Mouse (Mus musculus) limb, embryonic 11.5 days (tissue): ENCODE results near the gene Endou. TPM values are rescaled to one million over a fixed set of nuclear protein-coding genes. Genes with fewer than 3 reads are reported as not detected.
A peak's percentile ranks its signal among the peaks of the same experiment; 100 is the strongest.

Source experiments
- ATAC-seq: fragments of 200-750 bp; cut with Nextera tagmentation; 2 replicates; pipeline ENCODE4 v1.8.0; 2017; ENCODE audit warnings: low read depth; ENCODE audit not compliant: insufficient number of reproducible peaks, low FRiP score, low TSS enrichment
- DNase-seq: peaks from one replicate; pipeline ENCODE4 v3.0.0-alpha.2; 2015; ENCODE audit warnings: low spot score
- H3K27ac ChIP-seq: fragments of 300-500 bp; sonication (generic); replicated peaks from 2 replicates; pipeline ENCODE4 v1.5.1; 2014; ENCODE audit warnings: low read depth, mild to moderate bottlenecking, low read length
- H3K27me3 ChIP-seq: fragments of 300-500 bp; sonication (generic); 2 replicates; pipeline ENCODE4 v1.6.1; 2014; ENCODE audit warnings: mild to moderate bottlenecking, low read length, mixed read lengths; ENCODE audit not compliant: control insufficient read depth, insufficient read depth
- H3K36me3 ChIP-seq: fragments of 300-500 bp; sonication (generic); 2 replicates; pipeline ENCODE4 v1.6.1; 2014; ENCODE audit warnings: mild to moderate bottlenecking, low read length, moderate library complexity, mixed read lengths; ENCODE audit not compliant: control insufficient read depth, insufficient read depth
- H3K4me1 ChIP-seq: fragments of 300-500 bp; sonication (generic); 2 replicates; pipeline ENCODE4 v1.6.1; 2014; ENCODE audit warnings: low read length, mixed read lengths; ENCODE audit not compliant: control insufficient read depth, insufficient read depth
- H3K4me2 ChIP-seq: fragments of 300-500 bp; sonication (generic); 2 replicates; pipeline ENCODE4 v1.6.1; 2014; ENCODE audit warnings: low read depth, mild to moderate bottlenecking, moderate library complexity; ENCODE audit not compliant: severe bottlenecking
- H3K4me3 ChIP-seq: fragments of 300-500 bp; sonication (generic); 2 replicates; pipeline ENCODE4 v1.5.1; 2014; ENCODE audit warnings: low read depth, low read length
- H3K9ac ChIP-seq: fragments of 300-500 bp; sonication (generic); 2 replicates; pipeline ENCODE4 v1.6.1; 2014; ENCODE audit warnings: mild to moderate bottlenecking, low read length
- H3K9me3 ChIP-seq: fragments of 300-500 bp; sonication (generic); 2 replicates; pipeline ENCODE4 v1.6.1; 2016; ENCODE audit warnings: low read length; ENCODE audit not compliant: control insufficient read depth
- WGBS: fragments of 180-500 bp; shearing (Covaris S2); extraction: QIAGEN DNeasy Blood & Tissue Kit; methylation state at CpG from one replicate; pipeline ENCODE4 v1.1.7; 2014; 5-methylcytosine and 5-hydroxymethylcytosine counted together
- polyA plus RNA-seq: library from polyadenylated mRNA; unstranded; fragments of >200 nt; fragmentation: Nextera tagmentation; extraction: Ambion mirVana; gene quantifications from 2 replicates; pipeline ENCODE4 v1.2.1, GENCODE M21; 2014

The Endou gene
- polyA plus RNA-seq, 1 experiment from 2014 or later = 0.25 TPM

DNA sequence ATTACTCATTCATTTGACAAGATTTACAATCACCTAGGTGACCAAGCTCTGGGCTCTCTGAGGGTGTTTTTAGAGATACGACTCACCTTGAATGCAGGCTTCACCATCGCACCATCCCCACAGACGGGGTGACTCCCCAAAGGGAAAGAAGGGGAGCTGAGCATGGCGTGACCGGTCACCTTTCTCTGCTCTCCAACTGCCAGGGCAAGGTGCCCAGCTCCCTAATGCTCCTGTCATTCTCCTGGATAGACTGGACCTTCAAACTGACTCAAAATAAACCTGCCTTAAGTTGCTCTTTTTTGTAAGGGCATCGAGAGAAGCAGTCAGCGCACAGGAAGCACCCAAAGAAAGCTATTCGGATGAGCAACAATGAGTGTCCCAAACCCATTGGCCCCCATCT is 39.1 kb upstream of the Endou start:
- H3K27me3 ChIP-seq = peaks cover 6% of the 10 kb centered on the region
- H3K27ac ChIP-seq = no peak overlapping the region
- no peaks in the 10 kb centered on the region for H3K36me3 ChIP-seq
- H3K4me3 ChIP-seq = no peak overlapping the region
- ATAC-seq (no peak), DNase-seq (no peak)
- no peaks in the 10 kb centered on the region; the same call in 1 of the 2 replicates for H3K9me3 ChIP-seq
- no peak overlapping the region for H3K9ac ChIP-seq
- 68% methylated on average over 8 of the region's 8 CpGs for WGBS
- H3K4me2 ChIP-seq = no peak overlapping the region
- H3K4me1 ChIP-seq = peaks cover 30% of the 10 kb centered on the region

GRCm38 (mm10) chr15:97768192-97768591 is 37.1 kb upstream of the Endou start:
- 0% methylated on average over 18 of the region's 18 CpGs for WGBS
- Histone ChIP-seq H3K36me3 (no peaks in the 10 kb centered on the region), H3K4me2 (peak overlapping the region; percentile 59), H3K9me3 (no peaks in the 10 kb centered on the region; the same call in 1 of the 2 replicates), H3K27me3 (peaks cover 6% of the 10 kb centered on the region), H3K4me1 (peaks cover 29% of the 10 kb centered on the region), H3K27ac (no peak overlapping the region), H3K4me3 (peak overlapping the region; percentile 37), H3K9ac (peak overlapping the region; percentile 55)
- DNase-seq (peak; percentile 66), ATAC-seq (peak; percentile 45)

- H3K4me3 ChIP-seq = peak within 1 kb of the TSS; percentile 37
- H3K9me3 ChIP-seq = no peaks in the 10 kb centered on the region; the same call in 1 of the 2 replicates
- peaks cover 31% of the 10 kb centered on the region for H3K4me1 ChIP-seq
- H3K9ac ChIP-seq = peak within 1 kb of the TSS; percentile 55
- H3K27ac ChIP-seq = no peak within 1 kb of the TSS
- H3K36me3 ChIP-seq = no peaks in the 10 kb centered on the region
- peak; percentile 84 for DNase-seq
- under 1% methylated on average over 43 of the region's 44 CpGs for WGBS
- peak within 1 kb of the TSS; percentile 59 for H3K4me2 ChIP-seq
- peak; percentile 74 for ATAC-seq
- H3K27me3 ChIP-seq = peaks cover 6% of the 10 kb centered on the region
Measured at GRCm38 (mm10) chr15:97767280-97768186, 36.4 kb upstream of the Endou start, which contains the start of gene Rapgef3. Rapgef3 (minus strand) TSS chr15:97767972.

- Histone ChIP-seq H3K27ac (no peak overlapping the region), H3K4me3 (peak overlapping the region; percentile 37), H3K4me1 (peaks cover 31% of the 10 kb centered on the region), H3K27me3 (peaks cover 6% of the 10 kb centered on the region), H3K9me3 (no peaks in the 10 kb centered on the region; the same call in 1 of the 2 replicates), H3K36me3 (no peaks in the 10 kb centered on the region), H3K9ac (no peak overlapping the region), H3K4me2 (peak overlapping the region; percentile 59)
- WGBS = 5% methylated on average over 23 of the region's 23 CpGs
- DNase-seq = no peak
- ATAC-seq = no peak
Measured at GRCm38 (mm10) chr15:97766594-97767279, 35.6 kb upstream of the Endou start.

- DNase-seq (no peak), ATAC-seq (no peak)
- Histone ChIP-seq H3K27ac (no peak overlapping the region), H3K4me2 (peak overlapping the region; percentile 59), H3K36me3 (no peaks in the 10 kb centered on the region), H3K4me1 (peaks cover 31% of the 10 kb centered on the region), H3K9me3 (no peaks in the 10 kb centered on the region; the same call in 1 of the 2 replicates), H3K9ac (no peak overlapping the region), H3K27me3 (peaks cover 6% of the 10 kb centered on the region), H3K4me3 (peak overlapping the region; percentile 37; the same call in 1 of the 2 replicates)
- 32% methylated on average over 8 of the region's 8 CpGs for WGBS
Measured at GRCm38 (mm10) chr15:97766194-97766593, 35.1 kb upstream of the Endou start.

GRCm38 (mm10) chr15:97765090-97765794 is 34.1 kb upstream of the Endou start:
- Histone ChIP-seq H3K9ac (no peak overlapping the region), H3K36me3 (no peaks in the 10 kb centered on the region), H3K27ac (no peak overlapping the region), H3K27me3 (peaks cover 6% of the 10 kb centered on the region), H3K4me1 (peaks cover 31% of the 10 kb centered on the region), H3K4me2 (no peak overlapping the region), H3K9me3 (no peaks in the 10 kb centered on the region), H3K4me3 (no peak overlapping the region)
- DNase-seq (no peak), ATAC-seq (no peak)
- WGBS = 28% methylated on average over 13 of the region's 13 CpGs

GRCm38 (mm10) chr15:97764532-97764931 is 33.4 kb upstream of the Endou start:
- no peak for DNase-seq
- H3K4me1 ChIP-seq = peaks cover 31% of the 10 kb centered on the region
- no peaks in the 10 kb centered on the region for H3K9me3 ChIP-seq
- H3K9ac ChIP-seq = no peak overlapping the region
- no peak overlapping the region for H3K27ac ChIP-seq
- no peak overlapping the region for H3K4me2 ChIP-seq
- no peak for ATAC-seq
- peaks cover 6% of the 10 kb centered on the region for H3K27me3 ChIP-seq
- 62% methylated on average over 2 of the region's 2 CpGs for WGBS
- H3K36me3 ChIP-seq = no peaks in the 10 kb centered on the region
- no peak overlapping the region for H3K4me3 ChIP-seq
